Mouse (Mus musculus) gastrocnemius, postnatal 25 days (tissue): Measurements from ENCODE around the gene Msi2. TPM values are rescaled to one million over a fixed set of nuclear protein-coding genes. Genes with fewer than 3 reads are reported as not detected.

Experiments used
- DNase-seq: peaks from one replicate; pipeline ENCODE4 v3.0.0; 2022
- total RNA-seq, 2 experiments: library from RNA; stranded (reverse); gene quantifications; 1 replicate in 1 of 2; 2 replicates in 1 of 2; pipeline ENCODE4 v1.2.3; 2021

The Msi2 gene
- total RNA-seq, 2 experiments from 2014 or later = 158 TPM

- DNase-seq = no peak
These were observed 358.6 kb downstream of the Msi2 start for GRCm38 (mm10) chr11:88359736-88360135.

GRCm38 (mm10) chr11:88357325-88357724, 361.0 kb downstream of the Msi2 start:
- no peak for DNase-seq

GRCm38 (mm10) chr11:88356598-88357290, 361.6 kb downstream of the Msi2 start:
- DNase-seq = peak; percentile 47

GRCm38 (mm10) chr11:88356016-88356415, 362.3 kb downstream of the Msi2 start:
- DNase-seq = peak; percentile 42

GRCm38 (mm10) chr11:88354771-88355170, 363.5 kb downstream of the Msi2 start:
- no peak for DNase-seq

GRCm38 (mm10) chr11:88351722-88352473, 366.4 kb downstream of the Msi2 start:
- no peak for DNase-seq

GRCm38 (mm10) chr11:88348690-88349089, 369.6 kb downstream of the Msi2 start:
- DNase-seq = no peak

GRCm38 (mm10) chr11:88348056-88348455, 370.3 kb downstream of the Msi2 start:
- DNase-seq = no peak

- DNase-seq = no peak
These were observed 372.2 kb downstream of the Msi2 start for GRCm38 (mm10) chr11:88346066-88346465.

- no peak for DNase-seq
These were observed 380.4 kb downstream of the Msi2 start for GRCm38 (mm10) chr11:88337926-88338325.

GRCm38 (mm10) chr11:88334893-88335292, 383.4 kb downstream of the Msi2 start:
- no peak for DNase-seq

- DNase-seq = no peak
These were observed 385.9 kb downstream of the Msi2 start for GRCm38 (mm10) chr11:88332309-88332934.

- DNase-seq = no peak
These were observed 386.6 kb downstream of the Msi2 start for GRCm38 (mm10) chr11:88331722-88332121.

- DNase-seq = no peak
These were observed 387.5 kb downstream of the Msi2 start for GRCm38 (mm10) chr11:88330799-88331198.

GRCm38 (mm10) chr11:88328813-88329595, 389.3 kb downstream of the Msi2 start:
- no peak for DNase-seq

- DNase-seq = peak; percentile 69
These were observed 391.3 kb downstream of the Msi2 start for GRCm38 (mm10) chr11:88327016-88327415.

- DNase-seq = no peak
These were observed 399.5 kb downstream of the Msi2 start for GRCm38 (mm10) chr11:88318850-88319249.

- no peak for DNase-seq
These were observed 402.9 kb downstream of the Msi2 start for GRCm38 (mm10) chr11:88315393-88315792.

GRCm38 (mm10) chr11:88314471-88314870, 403.8 kb downstream of the Msi2 start:
- DNase-seq = no peak

- peak; percentile 51 for DNase-seq
These were observed 404.8 kb downstream of the Msi2 start for GRCm38 (mm10) chr11:88313512-88313911.

GRCm38 (mm10) chr11:88311606-88312005, 406.7 kb downstream of the Msi2 start:
- DNase-seq = no peak

- DNase-seq = no peak
These were observed 407.5 kb downstream of the Msi2 start for GRCm38 (mm10) chr11:88310773-88311172.
